Mouse (Mus musculus) kidney, postnatal 36 days (tissue): ENCODE measurements around the gene Gm20683.

Source experiments
- DNase-seq, 2 experiments: peaks; one replicate each; pipeline ENCODE4 v3.0.0; 2021 to 2022; ENCODE audit warnings: mixed read lengths in 2 of 2

The Gm20683 gene

GRCm38 (mm10) chr17:25792615-25793014 is 48.9 kb downstream of the Gm20683 start, which contains the start of gene Fam173a:
Gene Fam173a (minus strand): TSS chr17:25792901.
- DNase-seq: peak; percentile 89

GRCm38 (mm10) chr17:25791843-25792527 is 49.6 kb downstream of the Gm20683 start:
- peak; percentile 77 to 88 for DNase-seq

- DNase-seq: no peak
These were observed 50.2 kb downstream of the Gm20683 start for GRCm38 (mm10) chr17:25791320-25791842.

GRCm38 (mm10) chr17:25786781-25787504 is 54.6 kb downstream of the Gm20683 start:
- no peak for DNase-seq

- no peak for DNase-seq
These were observed 55.3 kb downstream of the Gm20683 start, which contains the start of gene Ccdc78 for GRCm38 (mm10) chr17:25786280-25786679. Gene Ccdc78 (plus strand): TSS chr17:25786580.

GRCm38 (mm10) chr17:25785281-25785745 is 56.2 kb downstream of the Gm20683 start, which contains the start of gene Haghl:
Gene Haghl (minus strand): TSS chr17:25785673.
- DNase-seq: peak; percentile 97 to 99
